Mouse (Mus musculus): ENCODE measurements around the gene Kcnk5. TPM values are rescaled to one million over a fixed set of nuclear protein-coding genes. Genes with fewer than 3 reads are reported as not detected.

Gene Kcnk5
- polyA plus RNA-seq, 1 experiment from 2014 or later: 6.2 TPM

GRCm38 (mm10) chr14:20217299-20217864, 35.8 kb upstream of the Kcnk5 start:
- WGBS (ENCODE audit: insufficient replicate concordance): 45% methylated on average over 3 of the region's 3 CpGs
- no peak for DNase-seq
- no peak overlapping the region for H3K27ac ChIP-seq
- no peak for ATAC-seq (ENCODE audit: low read depth)
- H3K4me2 ChIP-seq: no peak overlapping the region
- H3K27me3 ChIP-seq: no peaks in the 10 kb centered on the region
- H3K9ac ChIP-seq: no peak overlapping the region
- no peak overlapping the region for H3K4me3 ChIP-seq (replicated peaks)
- no peaks in the 10 kb centered on the region for H3K36me3 ChIP-seq
- no peaks in the 10 kb centered on the region for H3K9me3 ChIP-seq (replicated peaks)
- H3K4me1 ChIP-seq (replicated peaks): 0 out of 2 replicates have a peak, but pooled peaks cover 5% of the 10 kb centered on the region

- Histone ChIP-seq H3K4me2 (no peak overlapping the region), H3K4me1 (replicated peaks) (peaks cover 11% of the 10 kb centered on the region), H3K9me3 (replicated peaks) (no peaks in the 10 kb centered on the region), H3K36me3 (no peaks in the 10 kb centered on the region), H3K27me3 (no peaks in the 10 kb centered on the region), H3K4me3 (replicated peaks) (no peak overlapping the region), H3K9ac (no peak overlapping the region), H3K27ac (no peak overlapping the region)
- DNase-seq (no peak), ATAC-seq (ENCODE audit: low read depth) (no peak)
- 72% methylated on average over 7 of the region's 7 CpGs for WGBS (ENCODE audit: insufficient replicate concordance)
These were observed 35.1 kb upstream of the Kcnk5 start for GRCm38 (mm10) chr14:20216561-20217298.

GRCm38 (mm10) chr14:20215826-20216225, 34.2 kb upstream of the Kcnk5 start:
- H3K36me3 ChIP-seq: no peaks in the 10 kb centered on the region
- H3K4me3 ChIP-seq (replicated peaks): no peak overlapping the region
- H3K4me1 ChIP-seq (replicated peaks): peaks cover 16% of the 10 kb centered on the region
- H3K9me3 ChIP-seq (replicated peaks): no peaks in the 10 kb centered on the region
- no peak for DNase-seq
- ATAC-seq (ENCODE audit: low read depth): no peak
- no peak overlapping the region for H3K27ac ChIP-seq
- no peak overlapping the region for H3K4me2 ChIP-seq
- WGBS (ENCODE audit: insufficient replicate concordance): 15% methylated on average over 5 of the region's 5 CpGs
- no peak overlapping the region for H3K9ac ChIP-seq
- no peaks in the 10 kb centered on the region for H3K27me3 ChIP-seq

- 70% methylated on average over 7 of the region's 7 CpGs for WGBS (ENCODE audit: insufficient replicate concordance)
- Histone ChIP-seq H3K27me3 (no peaks in the 10 kb centered on the region), H3K9ac (no peak overlapping the region), H3K4me1 (replicated peaks) (peaks cover 28% of the 10 kb centered on the region), H3K4me2 (no peak overlapping the region), H3K9me3 (replicated peaks) (no peaks in the 10 kb centered on the region), H3K4me3 (replicated peaks) (no peak overlapping the region), H3K36me3 (no peaks in the 10 kb centered on the region), H3K27ac (no peak overlapping the region)
- ATAC-seq (ENCODE audit: low read depth) (no peak), DNase-seq (no peak)
These were observed 32.5 kb upstream of the Kcnk5 start for GRCm38 (mm10) chr14:20214125-20214524.

GRCm38 (mm10) chr14:20211754-20212601, 30.4 kb upstream of the Kcnk5 start:
- no peak overlapping the region for H3K4me3 ChIP-seq (replicated peaks)
- H3K27ac ChIP-seq: no peak overlapping the region
- H3K27me3 ChIP-seq: no peaks in the 10 kb centered on the region
- no peak overlapping the region for H3K9ac ChIP-seq
- ATAC-seq (ENCODE audit: low read depth) (no peak), DNase-seq (no peak)
- H3K36me3 ChIP-seq: no peaks in the 10 kb centered on the region
- peaks cover 34% of the 10 kb centered on the region for H3K4me1 ChIP-seq (replicated peaks)
- H3K9me3 ChIP-seq (replicated peaks): no peaks in the 10 kb centered on the region
- H3K4me2 ChIP-seq: no peak overlapping the region
- WGBS (ENCODE audit: insufficient replicate concordance): 44% methylated on average over 9 of the region's 9 CpGs

- no peak overlapping the region for H3K4me3 ChIP-seq (replicated peaks)
- DNase-seq (peak; percentile 38), ATAC-seq (ENCODE audit: low read depth) (peak; percentile 69)
- H3K9ac ChIP-seq: no peak overlapping the region
- WGBS (ENCODE audit: insufficient replicate concordance): 21% methylated on average over 7 of the region's 7 CpGs
- no peak overlapping the region for H3K4me2 ChIP-seq
- no peaks in the 10 kb centered on the region for H3K27me3 ChIP-seq
- peaks cover 34% of the 10 kb centered on the region for H3K4me1 ChIP-seq (replicated peaks)
- H3K36me3 ChIP-seq: no peaks in the 10 kb centered on the region
- H3K9me3 ChIP-seq (replicated peaks): no peaks in the 10 kb centered on the region
- H3K27ac ChIP-seq: no peak overlapping the region
These were observed 28.3 kb upstream of the Kcnk5 start for GRCm38 (mm10) chr14:20209926-20210325.

- ATAC-seq (ENCODE audit: low read depth): peak; percentile 76
- Histone ChIP-seq H3K27me3 (no peaks in the 10 kb centered on the region), H3K4me3 (replicated peaks) (no peak overlapping the region), H3K27ac (no peak overlapping the region; the same call in 1 of the 2 replicates), H3K4me1 (replicated peaks) (peaks cover 34% of the 10 kb centered on the region), H3K9ac (no peak overlapping the region), H3K36me3 (no peaks in the 10 kb centered on the region), H3K9me3 (replicated peaks) (no peaks in the 10 kb centered on the region), H3K4me2 (no peak overlapping the region)
- DNase-seq: peak; percentile 16
- 16% methylated on average over 6 of the region's 6 CpGs for WGBS (ENCODE audit: insufficient replicate concordance)
These were observed 26.8 kb upstream of the Kcnk5 start for GRCm38 (mm10) chr14:20208435-20208834.

- WGBS (ENCODE audit: insufficient replicate concordance): 58% methylated on average over 4 of the region's 4 CpGs
- Histone ChIP-seq H3K4me3 (replicated peaks) (no peak overlapping the region), H3K4me1 (replicated peaks) (peaks cover 24% of the 10 kb centered on the region), H3K4me2 (no peak overlapping the region), H3K27me3 (no peaks in the 10 kb centered on the region), H3K36me3 (no peaks in the 10 kb centered on the region), H3K9me3 (replicated peaks) (no peaks in the 10 kb centered on the region), H3K27ac (no peak overlapping the region), H3K9ac (no peak overlapping the region)
- ATAC-seq (ENCODE audit: low read depth): no peak
- no peak for DNase-seq
These were observed 24.1 kb upstream of the Kcnk5 start for GRCm38 (mm10) chr14:20205747-20206146.

- Histone ChIP-seq H3K9me3 (replicated peaks) (no peaks in the 10 kb centered on the region), H3K4me3 (replicated peaks) (no peak overlapping the region), H3K4me1 (replicated peaks) (peaks cover 9% of the 10 kb centered on the region; the same call in 1 of the 2 replicates), H3K36me3 (no peaks in the 10 kb centered on the region), H3K27me3 (no peaks in the 10 kb centered on the region), H3K9ac (no peak overlapping the region), H3K27ac (no peak overlapping the region), H3K4me2 (no peak overlapping the region)
- WGBS (ENCODE audit: insufficient replicate concordance): 47% methylated on average over 4 of the region's 4 CpGs
- ATAC-seq (ENCODE audit: low read depth): no peak
- DNase-seq: no peak
These were observed 21.7 kb upstream of the Kcnk5 start for GRCm38 (mm10) chr14:20203301-20203700.

GRCm38 (mm10) chr14:20202655-20203181, 21.1 kb upstream of the Kcnk5 start:
- Histone ChIP-seq H3K9me3 (replicated peaks) (no peaks in the 10 kb centered on the region), H3K4me3 (replicated peaks) (no peak overlapping the region), H3K4me2 (no peak overlapping the region), H3K9ac (no peak overlapping the region), H3K4me1 (replicated peaks) (peaks cover 5% of the 10 kb centered on the region; the same call in 1 of the 2 replicates), H3K36me3 (no peaks in the 10 kb centered on the region), H3K27me3 (no peaks in the 10 kb centered on the region), H3K27ac (no peak overlapping the region)
- 70% methylated on average over 5 of the region's 5 CpGs for WGBS (ENCODE audit: insufficient replicate concordance)
- no peak for ATAC-seq (ENCODE audit: low read depth)
- DNase-seq: no peak

- H3K9ac ChIP-seq: no peak overlapping the region
- peaks cover 5% of the 10 kb centered on the region; the same call in 1 of the 2 replicates for H3K4me1 ChIP-seq (replicated peaks)
- WGBS (ENCODE audit: insufficient replicate concordance): 61% methylated on average over 8 of the region's 8 CpGs
- no peaks in the 10 kb centered on the region for H3K27me3 ChIP-seq
- ATAC-seq (ENCODE audit: low read depth) (no peak), DNase-seq (no peak)
- H3K4me2 ChIP-seq: no peak overlapping the region
- H3K9me3 ChIP-seq (replicated peaks): no peaks in the 10 kb centered on the region
- no peak overlapping the region for H3K27ac ChIP-seq
- no peaks in the 10 kb centered on the region for H3K36me3 ChIP-seq
- no peak overlapping the region for H3K4me3 ChIP-seq (replicated peaks)
These were observed 19.6 kb upstream of the Kcnk5 start for GRCm38 (mm10) chr14:20201066-20201683.
